Mouse (Mus musculus) cerebellum, postnatal 4 days (tissue): Measurements from ENCODE around the gene Rbbp8nl.

ENCODE experiments used
- DNase-seq, 2 experiments: peaks; one replicate each; pipeline ENCODE4 v3.0.0; 2022; ENCODE audit warnings: low spot score in 2 of 2, mixed read lengths in 1 of 2

The Rbbp8nl gene

DNA sequence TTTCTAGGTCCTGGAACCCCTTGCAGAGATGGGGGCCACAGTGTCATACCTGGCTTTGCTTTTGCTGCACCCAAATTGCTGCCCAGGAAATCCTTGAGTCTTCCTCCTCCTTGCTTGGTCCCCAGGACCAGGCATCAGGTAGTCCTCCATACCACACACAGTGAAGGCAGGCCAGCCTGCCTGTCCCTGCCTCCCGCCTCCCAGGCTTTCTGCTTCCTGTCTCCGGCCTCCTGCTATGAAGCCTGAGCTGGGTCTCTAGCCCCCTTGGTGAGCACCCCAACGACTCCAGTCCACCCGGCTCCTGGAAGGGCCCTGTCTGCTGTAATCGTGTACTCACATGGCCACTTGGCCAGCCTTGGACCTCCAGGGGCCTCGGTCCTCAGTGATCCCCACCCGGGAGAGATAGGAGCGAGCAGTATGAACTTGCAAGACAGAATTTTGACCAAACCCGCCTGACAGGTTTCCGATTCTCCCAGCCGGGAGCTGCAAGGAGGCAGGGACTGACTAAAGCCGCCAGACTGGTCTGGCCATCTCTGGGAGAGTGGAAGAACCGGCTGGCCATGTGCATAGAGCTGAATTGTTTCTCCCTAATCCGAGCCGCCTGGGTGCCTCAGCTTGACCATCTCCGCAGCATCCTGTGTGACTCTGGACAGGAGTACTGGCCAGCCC lies at the start of gene Rbbp8nl:
TSS of gene Rbbp8nl (minus strand) at position 440 of the 669 bp plus-strand sequence.
- DNase-seq = no peak

DNA sequence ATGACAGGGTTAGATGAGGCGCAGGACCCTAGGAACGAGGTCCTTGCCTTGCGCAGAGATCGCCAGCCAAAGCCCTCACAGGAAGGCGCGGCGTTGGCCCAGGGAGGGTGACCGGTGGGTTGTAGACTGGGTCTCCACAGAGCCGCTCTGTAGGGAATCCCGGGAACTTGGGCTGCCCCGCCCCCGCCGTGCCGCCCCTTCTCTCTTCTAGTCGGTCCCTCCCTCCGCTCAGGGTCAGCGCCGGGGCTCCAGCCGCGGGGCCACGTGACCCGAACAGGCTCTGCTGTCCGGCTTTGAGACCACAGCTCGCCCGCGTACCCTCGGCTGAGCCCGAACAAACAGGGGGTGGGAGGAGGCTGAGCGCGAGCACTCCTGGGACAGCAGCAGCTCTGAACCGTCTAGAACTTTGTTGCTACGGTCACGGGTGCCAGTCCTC lies 44.9 kb upstream of the Rbbp8nl start, which contains the start of gene Gata5:
TSS of gene Gata5 (minus strand) at position 149 of the 436 bp plus-strand sequence.
- no peak for DNase-seq

DNA sequence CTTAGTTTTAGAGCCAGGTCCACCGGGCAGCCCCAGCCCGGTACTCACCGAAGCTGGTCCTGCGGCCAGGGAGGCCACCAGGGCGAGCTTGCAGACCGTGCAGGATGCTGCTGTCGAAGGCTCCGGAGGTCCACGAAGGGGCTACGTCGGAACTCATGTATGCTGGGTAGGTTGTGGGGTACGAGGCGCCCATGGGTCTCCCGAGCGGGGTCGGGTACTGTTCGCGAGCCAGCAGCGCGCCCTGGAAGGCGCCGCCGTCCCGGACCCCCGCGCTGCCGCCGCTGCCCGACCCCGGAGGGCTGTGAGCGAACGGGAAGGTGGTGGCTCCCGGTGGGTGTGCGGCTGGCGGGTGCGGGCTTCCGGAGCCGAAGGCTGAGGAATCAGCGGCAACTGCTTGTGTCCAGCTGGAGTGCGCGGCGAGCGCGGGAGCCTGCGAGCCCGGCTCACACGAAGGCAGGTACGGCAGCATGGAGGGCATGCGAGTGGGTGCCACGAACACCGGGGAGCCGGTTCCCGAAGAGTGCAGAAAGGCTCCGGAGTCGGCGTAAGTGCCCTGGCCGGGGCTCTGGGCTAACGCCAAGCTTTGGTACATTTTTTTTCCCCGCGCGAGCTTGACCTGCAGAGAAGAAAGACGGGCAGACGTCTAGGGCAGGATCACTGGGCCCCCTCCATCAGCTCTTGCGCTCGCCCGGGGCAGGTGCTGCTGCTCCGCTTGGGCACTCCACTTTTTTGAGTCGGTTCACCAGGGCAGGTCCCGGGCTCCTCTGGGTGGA lies 44.3 kb upstream of the Rbbp8nl start:
- no peak for DNase-seq

DNA sequence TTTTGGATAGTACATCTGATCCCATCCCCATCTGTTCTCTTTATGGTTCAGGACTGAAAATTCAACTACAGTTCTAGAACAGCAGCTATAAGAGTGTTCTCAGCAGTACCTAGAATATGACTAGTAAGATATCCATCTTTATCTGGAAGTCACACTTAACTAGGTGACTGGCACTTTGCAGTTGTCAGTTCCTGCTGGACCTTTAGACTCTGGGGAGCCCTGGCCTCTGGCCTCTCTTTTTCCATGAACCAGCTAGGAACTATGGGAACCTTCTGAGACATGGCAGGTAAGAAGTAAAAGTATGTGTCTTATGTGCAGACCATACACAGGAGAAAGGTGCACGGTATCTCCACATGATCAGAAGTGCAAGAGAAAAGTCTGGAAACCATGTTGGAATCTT lies 39.8 kb upstream of the Rbbp8nl start:
- DNase-seq = no peak

DNA sequence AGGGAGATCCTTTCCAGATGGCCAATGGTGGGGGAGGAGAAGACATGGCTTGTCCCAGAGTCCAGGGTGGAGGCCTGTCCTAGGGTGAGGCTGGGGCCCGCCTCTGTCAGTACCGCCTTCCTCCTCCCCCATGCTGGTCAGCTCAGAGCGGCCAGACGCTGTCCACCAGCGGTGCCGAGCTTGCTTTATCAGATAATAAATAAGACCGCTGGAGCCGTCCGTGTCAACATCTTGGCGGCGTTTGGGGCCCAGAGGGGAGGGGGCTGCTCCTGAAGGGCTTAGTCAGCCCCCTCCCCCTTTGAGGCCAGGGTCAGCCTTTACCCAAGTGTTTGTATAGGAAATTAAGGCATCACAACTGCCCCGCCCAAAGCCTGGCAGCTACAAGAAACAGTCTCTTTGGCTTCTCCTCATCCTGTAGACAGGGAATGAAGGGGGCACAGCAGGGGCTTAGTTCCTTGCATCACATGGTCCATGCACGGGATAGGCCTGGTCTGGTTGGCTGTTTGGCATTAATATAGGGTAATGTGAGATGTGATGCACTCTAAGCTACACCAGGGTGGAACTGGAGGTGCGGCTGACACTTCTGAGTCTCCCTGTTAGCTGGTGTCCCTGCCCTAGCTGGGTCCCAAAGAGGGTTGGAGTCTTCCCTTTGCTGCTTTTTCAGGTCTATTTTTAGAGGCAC lies 33.1 kb upstream of the Rbbp8nl start:
- DNase-seq = no peak

DNA sequence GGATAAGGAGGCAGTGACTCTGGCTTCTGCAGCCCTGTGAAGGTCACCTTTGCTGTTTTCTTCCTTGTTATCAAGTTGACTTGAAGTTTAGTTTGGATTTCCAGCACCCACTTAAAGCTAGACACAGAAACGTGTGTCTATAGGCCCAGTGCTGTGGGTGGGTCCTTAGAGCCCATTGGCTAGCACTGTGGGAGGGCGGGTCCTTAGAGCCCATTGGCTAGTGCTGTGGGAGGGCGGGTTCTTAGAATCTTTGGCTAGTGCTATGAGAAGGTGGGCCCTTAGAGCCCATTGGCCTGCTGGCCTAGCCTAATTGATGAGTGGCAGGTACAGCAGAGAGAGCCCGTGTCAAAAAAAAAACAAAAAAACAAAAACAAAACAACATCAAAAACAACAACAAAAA lies 30.5 kb upstream of the Rbbp8nl start:
- no peak for DNase-seq

DNA sequence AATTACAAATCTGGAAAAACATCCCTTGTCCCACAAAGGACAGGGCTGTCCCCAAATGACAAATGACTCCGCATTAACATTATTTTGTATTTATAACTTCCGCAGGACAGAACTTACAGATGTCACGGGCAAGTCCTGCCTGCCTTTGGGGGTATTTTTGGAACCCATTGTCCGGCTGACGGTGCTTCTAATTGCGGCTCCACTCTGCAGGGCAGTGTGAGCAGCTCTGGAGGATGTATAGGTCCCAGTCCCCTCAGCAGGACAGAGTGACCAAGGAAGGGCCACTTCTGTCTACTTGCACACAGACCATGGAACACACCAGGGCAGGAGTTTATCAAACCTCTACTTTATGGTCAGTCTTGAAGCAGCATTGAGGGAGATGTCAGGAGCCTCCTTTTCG lies 27.9 kb upstream of the Rbbp8nl start:
- DNase-seq = no peak

DNA sequence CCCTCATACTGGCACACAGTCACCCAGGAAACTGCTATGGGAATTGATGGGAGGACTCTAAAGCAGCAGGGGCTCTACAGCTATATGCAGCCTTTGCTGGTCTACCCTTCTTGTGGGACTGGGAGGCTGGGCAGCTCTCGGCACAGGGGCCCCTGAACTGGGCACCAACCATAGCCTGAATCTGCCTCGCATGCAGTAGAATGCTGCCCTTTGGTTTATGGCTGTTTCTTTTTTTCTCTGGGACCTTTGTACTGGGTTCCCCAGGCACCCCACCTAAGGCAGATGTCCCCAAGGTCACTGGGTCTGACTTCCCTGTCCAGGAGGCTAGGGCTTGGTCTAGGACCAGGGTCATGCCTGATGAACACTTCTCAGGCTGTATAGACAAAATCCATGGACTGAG lies 24.6 kb upstream of the Rbbp8nl start:
- no peak for DNase-seq

DNA sequence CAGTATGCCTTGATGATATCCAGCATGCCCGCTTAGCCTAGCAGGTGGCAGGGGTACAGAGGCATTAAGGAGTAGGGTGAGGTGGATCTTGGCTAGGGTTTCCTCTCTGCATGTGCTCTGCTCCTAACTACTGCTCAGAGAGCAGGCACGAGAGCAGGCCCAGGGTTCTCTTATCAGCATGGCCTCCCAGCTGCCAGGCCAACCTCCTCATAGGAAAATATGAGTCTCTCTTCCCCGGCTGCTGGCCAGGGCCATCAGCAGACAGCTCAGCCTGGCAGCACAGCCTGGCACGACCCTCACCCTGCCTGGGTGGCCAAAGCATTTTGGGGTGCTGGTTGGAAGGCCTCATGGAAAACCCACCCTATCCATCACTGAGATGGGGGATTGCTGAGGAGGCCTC lies 21.5 kb upstream of the Rbbp8nl start:
- no peak for DNase-seq

DNA sequence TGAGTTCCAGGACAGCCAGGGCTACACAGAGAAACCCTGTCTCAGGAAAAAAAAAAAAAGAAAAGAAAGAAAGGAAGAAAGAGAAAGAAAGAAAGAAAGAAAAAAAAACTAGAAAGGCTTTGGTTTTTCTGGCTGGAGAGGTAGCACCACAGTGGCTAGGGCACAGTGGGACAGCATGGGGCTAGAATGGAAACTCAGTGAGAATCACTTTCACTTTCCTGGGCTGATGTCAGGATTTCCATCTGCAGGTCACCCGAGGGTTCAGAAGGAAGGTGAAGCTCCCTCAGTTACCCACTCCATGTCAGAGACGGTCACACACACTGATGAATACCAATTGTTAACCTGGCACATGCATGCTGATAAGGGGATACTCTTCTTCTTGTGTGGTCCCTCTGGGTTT lies 18.0 kb upstream of the Rbbp8nl start:
- no peak for DNase-seq

DNA sequence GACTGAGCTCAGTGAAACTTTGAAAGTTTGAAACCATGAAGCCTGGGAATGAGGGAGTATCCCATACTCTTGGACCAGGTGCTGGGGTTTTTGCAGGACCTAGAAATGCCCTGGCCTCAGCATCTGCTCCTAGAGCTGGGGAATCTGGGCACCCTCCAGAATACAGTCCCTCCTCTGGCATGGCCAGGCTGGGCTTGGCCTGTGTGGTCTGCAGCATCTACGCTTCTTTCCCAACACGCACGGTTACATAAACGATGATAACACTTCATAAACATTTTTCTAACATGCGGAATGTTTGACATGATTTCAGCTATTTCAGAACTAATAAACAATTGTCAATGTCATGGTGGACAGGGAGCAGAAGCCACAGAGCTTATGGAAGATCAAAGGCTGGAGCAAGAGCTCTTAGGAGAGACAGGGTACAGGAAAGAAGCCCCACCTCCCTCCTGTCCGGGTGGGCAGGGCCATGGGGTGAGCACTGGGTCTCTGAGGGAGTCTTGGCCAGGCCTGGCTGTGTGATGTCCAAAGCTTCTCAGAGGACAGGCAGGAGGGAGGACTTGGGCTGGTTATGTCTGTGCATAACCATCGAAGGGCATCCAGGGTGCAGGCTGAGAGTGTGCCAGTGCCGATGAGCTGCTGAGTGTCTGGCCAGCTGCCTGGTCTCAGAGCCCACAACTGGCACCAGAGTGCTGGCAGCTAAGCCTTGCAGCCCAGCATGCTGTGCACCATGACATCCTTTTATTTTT lies 16.9 kb upstream of the Rbbp8nl start:
- peak in 1 of 2 experiments; percentile 62 for DNase-seq

DNA sequence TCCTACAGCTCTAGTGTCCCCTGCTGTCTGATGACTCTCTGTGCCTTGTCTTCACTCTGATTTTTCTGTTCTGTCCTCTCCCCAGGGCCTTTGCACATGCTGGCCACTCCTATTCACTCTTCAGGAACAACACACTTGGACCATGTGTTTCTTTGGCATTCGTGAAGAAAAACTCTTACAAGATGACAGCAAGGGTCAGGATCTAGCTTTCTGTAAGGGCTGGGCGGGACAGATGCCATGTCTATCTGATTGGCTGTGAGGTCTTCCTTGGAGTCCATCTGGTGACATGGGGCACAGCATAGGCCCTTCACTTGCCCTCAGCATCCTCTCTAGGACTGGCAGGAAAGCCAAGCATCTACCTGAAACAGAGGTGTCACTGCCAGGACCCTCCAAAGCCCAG lies 16.3 kb upstream of the Rbbp8nl start:
- no peak for DNase-seq

DNA sequence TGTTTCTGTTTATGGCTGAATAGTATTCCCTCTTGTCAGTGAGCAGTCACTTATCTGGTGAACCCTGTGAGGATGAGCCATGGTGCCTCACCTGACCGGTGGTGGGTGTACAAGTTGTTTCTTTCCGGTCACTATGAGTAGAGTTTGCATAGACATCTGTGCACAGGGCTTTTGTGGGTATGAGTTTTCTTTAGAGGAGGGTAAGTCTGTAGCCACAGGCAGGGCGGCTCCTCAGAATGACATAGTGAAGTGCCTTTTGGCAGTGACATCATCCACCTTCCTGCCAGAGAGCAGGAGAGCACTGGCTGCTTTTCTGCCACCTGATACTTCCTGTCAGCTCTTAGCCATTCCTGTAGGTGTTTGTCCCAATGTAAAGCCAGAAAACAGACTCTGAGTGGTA lies 15.8 kb upstream of the Rbbp8nl start:
- DNase-seq = no peak

DNA sequence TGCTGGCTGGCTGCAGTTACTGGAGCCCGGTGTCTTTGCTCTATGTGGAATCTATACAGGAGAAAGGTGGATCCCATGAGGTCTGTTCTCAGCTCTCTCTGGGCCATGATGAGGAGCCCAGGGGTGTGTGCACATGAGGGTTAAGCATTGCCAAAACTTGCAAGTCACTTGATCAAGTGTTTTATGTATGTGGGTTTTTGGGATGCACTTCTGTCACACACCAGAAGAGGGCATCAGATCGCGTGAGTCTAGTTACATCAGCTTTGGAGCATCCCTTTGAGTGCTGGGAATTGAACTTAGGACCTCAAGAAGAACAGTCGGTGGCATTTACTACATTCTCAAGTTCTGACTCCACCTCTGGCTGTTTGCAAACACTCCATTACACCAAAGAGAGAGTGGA lies 14.9 kb upstream of the Rbbp8nl start:
- DNase-seq = no peak

DNA sequence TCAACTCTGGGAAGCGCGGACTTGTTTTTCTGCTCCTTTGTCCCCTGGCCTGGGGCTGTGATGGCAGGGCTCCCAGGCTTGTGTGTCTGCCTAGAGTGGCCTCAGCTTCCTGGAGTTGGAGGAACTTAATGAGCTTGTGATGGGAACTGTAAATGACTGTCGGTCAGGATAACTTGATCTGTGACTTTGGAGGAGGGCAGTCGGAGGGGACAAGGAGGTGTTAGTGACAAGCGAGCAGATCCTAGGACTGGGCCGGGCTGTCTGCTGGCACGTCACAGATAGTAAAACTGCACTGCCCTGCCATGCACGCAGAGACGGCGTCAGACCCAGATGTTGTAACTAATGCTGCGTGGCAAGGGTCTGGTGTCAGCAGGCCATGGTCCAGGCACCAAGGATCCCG lies 13.8 kb upstream of the Rbbp8nl start:
- no peak for DNase-seq

DNA sequence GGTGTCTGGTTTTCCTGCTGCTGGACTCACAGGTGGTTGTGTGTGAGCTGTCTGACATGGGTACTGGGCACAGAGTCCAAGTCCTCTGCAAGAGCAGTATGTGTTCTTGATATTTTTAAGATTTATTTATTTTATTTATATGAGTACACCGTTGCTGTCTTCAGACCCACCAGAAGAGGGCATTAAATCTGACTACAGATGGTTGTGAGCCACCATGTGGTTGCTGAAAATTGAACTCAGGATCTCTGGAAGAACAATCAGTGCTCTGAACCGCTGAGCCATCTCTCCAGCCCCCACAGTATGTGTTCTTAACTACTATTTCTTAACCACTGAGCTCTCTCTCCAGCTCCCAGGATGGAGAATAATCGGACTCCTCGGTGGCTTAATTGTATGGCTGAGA lies 12.5 kb upstream of the Rbbp8nl start:
- no peak for DNase-seq

DNA sequence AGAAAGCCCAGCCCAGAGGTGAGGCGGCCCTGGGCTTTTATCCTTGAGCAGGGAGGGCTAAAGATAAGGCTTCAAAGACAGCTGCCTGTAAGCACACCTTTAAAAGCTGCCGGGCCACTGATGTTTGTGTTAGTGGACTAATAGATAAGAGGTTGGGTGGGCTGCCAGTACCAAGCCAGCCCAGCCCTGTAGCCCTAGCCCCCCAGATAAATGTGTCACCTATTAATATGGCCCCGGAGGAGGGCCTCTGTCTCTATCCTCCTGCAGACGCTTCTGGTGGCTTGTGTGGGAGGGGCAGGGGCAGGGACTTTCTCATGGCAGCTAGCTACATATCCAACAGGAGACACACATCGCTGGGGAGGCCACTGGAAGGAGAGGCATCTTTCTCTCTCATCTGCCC lies 11.1 kb upstream of the Rbbp8nl start:
- no peak for DNase-seq

DNA sequence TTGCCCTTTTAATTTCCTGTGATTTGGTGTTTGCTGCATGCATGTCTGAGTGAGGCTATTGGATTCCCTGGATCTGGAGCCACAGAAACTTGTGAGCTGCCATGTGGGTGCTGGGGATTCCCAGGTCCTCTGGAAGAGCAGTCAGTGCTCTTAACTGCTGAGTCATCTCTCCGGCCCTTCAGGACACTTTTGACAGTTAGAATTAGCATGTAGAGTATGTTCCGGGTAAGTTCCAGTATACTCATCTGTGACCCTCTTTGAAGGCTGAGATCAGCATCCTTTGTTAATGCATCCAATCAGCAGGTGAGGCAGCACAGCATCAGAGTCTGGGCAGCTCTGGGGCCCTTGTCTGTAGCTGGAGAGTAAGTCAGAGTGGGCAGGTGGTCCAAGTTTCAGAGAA lies 10.6 kb upstream of the Rbbp8nl start:
- DNase-seq = no peak

DNA sequence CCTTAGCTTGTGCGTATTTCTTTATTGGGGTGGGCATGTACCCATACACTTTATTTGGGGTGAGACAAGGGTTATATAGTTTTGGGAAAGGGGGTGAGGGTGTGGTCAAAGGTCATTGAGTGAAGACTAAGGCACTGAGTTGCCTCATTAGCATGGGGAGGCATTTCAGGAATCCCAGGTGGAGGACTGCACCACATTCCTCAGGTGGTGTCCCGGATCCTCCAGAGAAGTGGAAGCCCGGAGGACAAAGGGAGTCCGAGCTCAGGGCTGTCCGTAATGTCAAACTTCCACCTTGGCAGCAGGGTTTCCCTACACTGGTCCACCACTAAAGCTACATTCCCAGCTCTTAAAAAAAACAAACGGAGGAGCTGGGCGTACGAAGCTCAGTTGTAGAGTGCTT lies 3.2 kb upstream of the Rbbp8nl start:
- no peak for DNase-seq

DNA sequence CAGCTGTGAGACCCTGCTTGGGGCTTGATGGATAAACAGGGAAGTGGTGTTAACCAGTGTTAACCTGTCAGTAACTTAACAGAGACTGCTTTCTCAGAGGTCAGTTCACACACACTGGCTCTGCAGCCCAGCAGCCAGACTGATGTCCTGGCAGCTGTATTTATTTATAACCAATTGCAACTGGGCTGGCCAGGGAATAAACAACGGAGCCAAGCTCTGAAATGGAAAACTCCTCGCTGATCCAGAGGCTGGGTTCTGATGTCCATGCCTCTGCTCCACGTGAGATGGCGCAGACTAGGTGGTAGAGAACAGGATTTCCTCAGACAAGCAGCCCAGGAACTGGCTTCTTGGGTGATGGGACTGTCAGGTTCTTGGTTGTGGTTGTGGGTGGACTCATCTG lies 2.3 kb upstream of the Rbbp8nl start:
- no peak for DNase-seq

DNA sequence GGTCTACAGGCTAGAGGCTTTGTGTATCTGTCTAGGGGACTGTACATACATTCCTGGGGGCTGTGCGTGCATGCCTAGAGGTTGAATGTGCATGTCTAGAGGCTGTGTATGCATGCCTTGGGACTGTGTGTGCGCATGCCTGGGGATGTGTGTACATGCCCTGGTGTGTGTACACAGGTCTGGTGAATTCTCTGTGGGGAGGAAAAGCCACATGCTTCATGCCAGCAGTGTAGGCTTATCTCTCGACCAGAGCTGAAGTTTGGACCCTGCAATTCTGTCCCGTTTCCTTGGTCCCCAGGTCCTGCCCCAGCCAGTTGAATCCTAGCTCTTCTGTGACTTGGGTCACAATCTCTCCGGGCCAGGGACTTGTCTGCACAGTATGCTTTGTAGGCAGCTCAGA lies 1.9 kb upstream of the Rbbp8nl start:
- DNase-seq = no peak

DNA sequence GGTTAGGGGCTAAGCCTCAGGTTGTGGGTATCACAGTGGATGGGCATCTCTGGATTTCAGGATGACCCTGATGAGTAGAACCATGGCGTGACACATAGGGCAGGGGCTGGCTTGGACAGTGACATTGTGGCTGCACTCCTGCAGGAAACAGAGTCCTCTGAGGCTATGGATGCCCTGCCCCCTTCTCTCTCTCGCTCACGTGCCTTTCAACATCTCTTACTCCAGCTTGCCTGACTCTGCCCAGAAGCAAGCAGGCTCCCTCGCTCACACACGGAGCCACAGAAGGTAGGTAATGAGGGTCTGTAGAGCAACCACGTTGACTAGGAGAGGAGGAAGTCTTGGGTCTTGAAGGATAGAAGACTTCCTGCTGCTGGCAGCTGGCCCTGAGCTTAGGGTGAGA lies 824 bp upstream of the Rbbp8nl start:
- no peak for DNase-seq
